Mouse (Mus musculus): ENCODE results near the gene 4931428F04Rik. TPM values are rescaled to one million over a fixed set of nuclear protein-coding genes. Genes with fewer than 3 reads are reported as not detected.

4931428F04Rik gene
- polyA plus RNA-seq, 1 experiment from 2014 or later, result 23.6 TPM

DNA sequence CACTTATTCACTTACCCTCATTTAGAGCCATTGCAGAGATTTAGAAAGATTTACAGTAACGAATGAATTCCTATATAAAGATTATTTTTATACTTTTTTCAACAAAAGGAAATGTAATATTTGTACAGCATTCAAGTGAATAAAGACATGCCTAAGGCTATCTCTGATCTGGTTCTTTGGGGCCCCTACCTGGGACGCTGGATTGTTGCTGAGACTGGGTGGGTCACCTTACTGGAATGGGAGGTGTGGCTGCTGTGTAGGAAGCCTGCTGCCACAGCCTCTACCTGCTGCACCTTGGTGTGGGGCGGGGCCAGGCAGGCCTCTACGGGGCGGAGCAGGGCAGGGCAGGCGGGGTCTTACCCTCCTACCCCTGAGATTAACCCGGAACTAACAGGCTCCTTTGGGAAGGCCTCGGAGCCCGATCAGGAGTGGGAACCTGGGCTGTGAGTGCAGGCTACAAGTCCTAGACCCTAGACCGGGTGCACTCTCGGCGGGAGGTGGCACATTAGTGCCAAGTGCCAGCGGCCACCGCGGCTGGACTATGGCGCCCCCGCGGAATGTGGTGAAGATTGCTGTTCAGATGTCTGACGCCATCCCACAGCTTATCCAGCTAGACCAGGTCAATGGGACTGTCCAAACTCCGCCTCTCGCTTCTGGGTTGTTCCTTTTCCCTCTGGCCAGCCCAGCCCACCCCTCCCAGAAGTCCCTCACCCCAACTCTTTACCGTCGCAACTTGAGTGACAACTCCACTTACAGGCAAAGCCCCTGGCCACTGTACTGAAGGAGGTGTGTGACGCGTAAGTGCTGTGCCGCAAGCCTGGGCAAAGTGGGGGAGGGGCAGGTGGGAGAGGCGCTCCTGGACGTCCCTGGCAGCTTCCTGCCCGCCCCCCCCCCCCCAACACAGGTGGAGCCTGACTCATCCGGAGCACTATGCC is 15.8 kb upstream of the 4931428F04Rik start, which contains the start of gene Elmo3:
Gene Elmo3, plus strand, starts transcription at position 391 of the 935 bp plus-strand sequence.
- ATAC-seq (replicated peaks; ENCODE audit: insufficient number of reproducible peaks, low FRiP score, low TSS enrichment, low read depth) (peak; percentile 66), DNase-seq (ENCODE audit: low spot score) (peak; percentile 67)
- WGBS, result 6% methylated on average over 26 of the region's 30 CpGs
- H3K27ac ChIP-seq (replicated peaks; ENCODE audit: low read depth, low read length), result peak within 1 kb of the TSS; percentile 56; the same call in 1 of the 2 replicates
- no peaks in the 10 kb centered on the region for H3K9me3 ChIP-seq (replicated peaks; ENCODE audit: control insufficient read depth, low read length)
- H3K4me1 ChIP-seq (ENCODE audit: control insufficient read depth, insufficient read depth, low read length), result peaks cover 5% of the 10 kb centered on the region; the same call in 1 of the 2 replicates
- peak within 1 kb of the TSS; percentile 53 for H3K9ac ChIP-seq (replicated peaks; ENCODE audit: low read length)
- H3K27me3 ChIP-seq (ENCODE audit: control insufficient read depth, insufficient read depth, low read length), result no peaks in the 10 kb centered on the region
- H3K4me3 ChIP-seq (ENCODE audit: low read depth, low read length), result peak within 1 kb of the TSS; percentile 25
- peak within 1 kb of the TSS; percentile 57 for H3K4me2 ChIP-seq (ENCODE audit: low read depth, low read length)
- peaks cover 7% of the 10 kb centered on the region; the same call in 1 of the 2 replicates for H3K36me3 ChIP-seq (replicated peaks; ENCODE audit: control insufficient read depth, insufficient read depth, low read depth, low read length)

DNA sequence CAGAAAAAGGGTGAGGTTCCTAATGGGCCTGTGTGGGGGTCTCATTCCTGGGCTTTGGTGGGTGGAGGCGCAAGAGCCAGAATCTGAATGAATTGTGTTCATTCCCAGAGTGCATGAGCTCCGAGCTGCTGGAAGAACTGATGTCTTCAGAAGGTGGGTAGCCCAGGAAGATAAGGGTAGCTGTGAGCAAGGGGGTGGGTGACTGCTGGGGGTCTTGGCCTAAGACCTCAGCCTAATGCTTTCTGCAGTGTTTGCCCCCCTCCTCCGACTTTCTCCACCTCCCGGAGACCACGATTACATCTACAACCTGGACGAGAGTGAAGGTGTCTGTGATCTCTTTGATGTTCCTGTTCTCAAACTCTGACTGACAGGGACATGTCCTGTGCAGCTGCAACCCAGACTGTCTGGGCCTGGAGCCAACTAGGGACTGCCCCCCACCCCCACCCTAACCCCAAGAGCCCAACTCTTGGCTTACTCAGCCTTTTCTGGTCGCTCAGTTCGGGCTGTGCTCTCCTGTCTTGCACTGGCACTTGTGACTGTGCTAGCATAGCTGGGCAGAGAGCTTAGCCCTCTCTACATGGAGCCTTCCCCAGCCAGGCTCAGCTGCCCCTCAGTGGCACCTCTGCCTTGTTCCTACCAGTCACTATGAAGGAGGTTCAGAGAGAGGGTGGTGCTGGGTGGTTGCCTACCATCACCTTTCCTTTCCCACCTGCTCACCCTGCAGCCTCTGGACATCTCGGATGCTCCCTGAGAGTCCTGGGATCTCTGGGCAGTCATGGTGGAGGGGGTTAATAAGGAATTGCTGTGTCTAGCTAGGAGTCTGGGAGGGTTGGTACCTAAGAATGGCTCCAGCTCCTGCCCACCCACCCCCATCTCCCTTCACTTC is 14.9 kb upstream of the 4931428F04Rik start:
- no peak for ATAC-seq (replicated peaks; ENCODE audit: insufficient number of reproducible peaks, low FRiP score, low TSS enrichment, low read depth)
- no peak for DNase-seq (ENCODE audit: low spot score)
- no peak overlapping the region for H3K4me3 ChIP-seq (ENCODE audit: low read depth, low read length)
- H3K9me3 ChIP-seq (replicated peaks; ENCODE audit: control insufficient read depth, low read length), result no peaks in the 10 kb centered on the region
- no peak overlapping the region for H3K27ac ChIP-seq (replicated peaks; ENCODE audit: low read depth, low read length)
- no peak overlapping the region for H3K4me2 ChIP-seq (ENCODE audit: low read depth, low read length)
- no peaks in the 10 kb centered on the region for H3K27me3 ChIP-seq (ENCODE audit: control insufficient read depth, insufficient read depth, low read length)
- 75% methylated on average over 9 of the region's 9 CpGs for WGBS
- H3K4me1 ChIP-seq (ENCODE audit: control insufficient read depth, insufficient read depth, low read length), result peaks cover 5% of the 10 kb centered on the region; the same call in 1 of the 2 replicates
- no peak overlapping the region for H3K9ac ChIP-seq (replicated peaks; ENCODE audit: low read length)
- H3K36me3 ChIP-seq (replicated peaks; ENCODE audit: control insufficient read depth, insufficient read depth, low read depth, low read length), result peaks cover 7% of the 10 kb centered on the region; the same call in 1 of the 2 replicates

DNA sequence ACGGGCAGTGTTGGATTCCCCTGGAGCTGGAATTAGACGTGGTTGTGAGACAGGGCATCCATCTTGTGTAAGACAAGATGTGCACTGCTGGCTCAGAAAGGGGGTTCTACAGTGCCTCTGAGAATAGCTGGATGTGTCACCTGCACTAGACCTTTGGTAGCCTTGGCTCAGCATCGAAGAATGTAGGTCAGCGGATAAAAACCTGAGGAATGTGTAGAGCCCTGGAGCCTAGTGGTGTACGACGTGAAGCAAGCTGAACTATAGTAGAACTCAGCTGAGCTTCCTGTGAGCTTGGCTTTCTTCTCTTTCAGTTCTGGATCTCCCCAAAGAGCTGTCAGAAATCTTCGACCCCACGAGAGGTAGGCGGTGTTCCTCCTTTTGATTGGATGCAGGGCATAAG is 14.2 kb upstream of the 4931428F04Rik start:
- Histone ChIP-seq H3K9me3 (replicated peaks; ENCODE audit: control insufficient read depth, low read length) (no peaks in the 10 kb centered on the region), H3K4me1 (ENCODE audit: control insufficient read depth, insufficient read depth, low read length) (peaks cover 6% of the 10 kb centered on the region), H3K9ac (replicated peaks; ENCODE audit: low read length) (no peak overlapping the region), H3K27ac (replicated peaks; ENCODE audit: low read depth, low read length) (no peak overlapping the region), H3K4me2 (ENCODE audit: low read depth, low read length) (no peak overlapping the region), H3K27me3 (ENCODE audit: control insufficient read depth, insufficient read depth, low read length) (no peaks in the 10 kb centered on the region), H3K36me3 (replicated peaks; ENCODE audit: control insufficient read depth, insufficient read depth, low read depth, low read length) (peaks cover 7% of the 10 kb centered on the region; the same call in 1 of the 2 replicates), H3K4me3 (ENCODE audit: low read depth, low read length) (no peak overlapping the region)
- no peak for ATAC-seq (replicated peaks; ENCODE audit: insufficient number of reproducible peaks, low FRiP score, low TSS enrichment, low read depth)
- 88% methylated on average over 9 of the region's 9 CpGs for WGBS
- no peak for DNase-seq (ENCODE audit: low spot score)

DNA sequence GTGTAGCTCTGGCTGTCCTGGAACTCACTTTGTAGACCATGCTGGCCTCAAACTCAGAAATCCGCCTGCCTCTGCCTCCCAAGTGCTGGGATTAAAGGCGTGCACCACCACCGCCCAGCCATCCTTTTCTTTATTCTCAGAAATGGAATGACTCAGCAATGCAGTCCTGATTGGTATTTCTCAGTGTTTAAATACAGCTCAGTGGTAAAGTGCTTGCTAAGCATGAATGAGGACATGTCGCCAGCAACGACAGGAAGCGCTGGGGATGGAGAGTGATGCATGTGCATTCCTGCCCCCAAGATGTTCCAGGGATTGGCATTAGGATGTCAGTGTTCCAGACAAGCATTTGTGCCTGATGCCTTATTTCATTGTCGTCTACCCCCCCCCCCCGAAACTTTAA is 13.7 kb upstream of the 4931428F04Rik start:
- no peak for DNase-seq (ENCODE audit: low spot score)
- no peak for ATAC-seq (replicated peaks; ENCODE audit: insufficient number of reproducible peaks, low FRiP score, low TSS enrichment, low read depth)
- no peak overlapping the region for H3K4me2 ChIP-seq (ENCODE audit: low read depth, low read length)
- no peaks in the 10 kb centered on the region for H3K9me3 ChIP-seq (replicated peaks; ENCODE audit: control insufficient read depth, low read length)
- no peak overlapping the region for H3K9ac ChIP-seq (replicated peaks; ENCODE audit: low read length)
- WGBS, result 91% methylated on average over 8 of the region's 8 CpGs
- H3K4me1 ChIP-seq (ENCODE audit: control insufficient read depth, insufficient read depth, low read length), result peaks cover 10% of the 10 kb centered on the region
- H3K36me3 ChIP-seq (replicated peaks; ENCODE audit: control insufficient read depth, insufficient read depth, low read depth, low read length), result peaks cover 7% of the 10 kb centered on the region; the same call in 1 of the 2 replicates
- no peak overlapping the region for H3K4me3 ChIP-seq (ENCODE audit: low read depth, low read length)
- H3K27me3 ChIP-seq (ENCODE audit: control insufficient read depth, insufficient read depth, low read length), result no peaks in the 10 kb centered on the region
- no peak overlapping the region for H3K27ac ChIP-seq (replicated peaks; ENCODE audit: low read depth, low read length)

DNA sequence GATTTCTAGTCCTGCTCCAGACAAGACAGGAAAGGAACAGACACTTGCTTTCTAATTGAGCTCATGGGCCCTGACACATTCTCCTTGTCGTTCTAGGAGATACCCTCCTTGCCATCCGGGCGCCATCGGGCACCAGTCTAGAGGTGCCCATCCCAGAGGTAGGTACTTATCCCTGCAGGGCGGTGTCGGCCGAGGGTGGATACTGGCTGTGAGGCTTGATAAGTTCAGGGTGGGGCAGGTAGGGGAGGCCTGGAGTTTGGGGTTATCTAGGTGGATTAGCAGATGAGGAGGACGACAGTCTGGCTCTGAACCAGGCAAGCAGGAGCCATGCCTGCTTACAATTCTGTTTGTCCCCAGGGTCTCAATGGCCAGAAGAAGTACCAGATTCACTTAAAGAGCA is 10.3 kb upstream of the 4931428F04Rik start:
- H3K36me3 ChIP-seq (replicated peaks; ENCODE audit: control insufficient read depth, insufficient read depth, low read depth, low read length), result peaks cover 7% of the 10 kb centered on the region; the same call in 1 of the 2 replicates
- peaks cover 5% of the 10 kb centered on the region for H3K4me1 ChIP-seq (ENCODE audit: control insufficient read depth, insufficient read depth, low read length)
- no peak for DNase-seq (ENCODE audit: low spot score)
- 95% methylated on average over 8 of the region's 8 CpGs for WGBS
- H3K4me3 ChIP-seq (ENCODE audit: low read depth, low read length), result no peak overlapping the region
- no peak overlapping the region for H3K27ac ChIP-seq (replicated peaks; ENCODE audit: low read depth, low read length)
- no peak overlapping the region for H3K9ac ChIP-seq (replicated peaks; ENCODE audit: low read length)
- H3K4me2 ChIP-seq (ENCODE audit: low read depth, low read length), result no peak overlapping the region
- H3K27me3 ChIP-seq (ENCODE audit: control insufficient read depth, insufficient read depth, low read length), result no peaks in the 10 kb centered on the region
- H3K9me3 ChIP-seq (replicated peaks; ENCODE audit: control insufficient read depth, low read length), result no peaks in the 10 kb centered on the region
- ATAC-seq (replicated peaks; ENCODE audit: insufficient number of reproducible peaks, low FRiP score, low TSS enrichment, low read depth), result no peak

DNA sequence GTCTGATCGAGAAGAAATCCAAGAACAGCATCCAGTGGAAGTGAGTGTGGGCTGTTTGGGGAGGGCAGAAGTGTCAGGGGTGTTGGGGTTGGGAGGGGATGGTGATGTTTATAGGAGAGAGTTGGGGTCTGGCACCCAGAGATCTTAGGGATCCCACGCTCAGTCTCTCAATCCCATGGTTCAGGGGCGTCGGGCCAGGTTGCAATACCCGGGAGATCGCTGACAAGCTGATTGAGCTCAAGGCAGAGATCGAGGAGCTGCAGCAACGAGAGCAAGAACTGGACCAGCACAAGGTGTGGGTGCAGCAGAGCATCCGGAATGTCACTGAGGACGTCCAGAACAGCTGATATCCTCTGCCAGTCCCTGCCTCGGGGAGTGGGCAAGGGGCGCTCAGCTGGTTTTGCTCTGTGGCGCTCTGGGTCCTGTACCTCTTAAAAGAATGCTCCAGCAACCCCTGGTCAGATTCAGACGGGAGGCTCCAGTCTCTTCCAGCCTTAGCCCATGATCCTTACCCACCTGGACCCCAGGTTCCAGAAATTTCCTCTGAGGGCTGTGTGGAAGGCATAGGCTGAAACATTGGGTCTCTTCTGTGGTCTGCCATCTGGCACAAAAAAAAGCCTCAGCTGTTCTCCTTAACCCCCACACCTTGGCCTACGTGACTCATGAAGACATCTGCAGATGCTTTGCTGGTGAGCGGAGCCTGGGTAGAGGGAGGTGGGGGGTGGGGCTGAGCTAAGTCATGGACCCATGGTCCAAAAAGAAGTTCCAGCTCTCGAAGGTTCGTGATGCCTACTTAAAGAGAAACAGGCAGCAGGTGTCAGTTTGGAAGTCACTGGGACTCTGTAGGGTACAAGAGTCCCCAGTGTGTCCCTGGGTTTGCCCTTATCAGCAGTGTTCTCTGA is 8.9 kb upstream of the 4931428F04Rik start:
- peak overlapping the region; percentile 92 for H3K9ac ChIP-seq (replicated peaks; ENCODE audit: low read length)
- H3K4me2 ChIP-seq (ENCODE audit: low read depth, low read length), result peak overlapping the region; percentile 86
- DNase-seq (ENCODE audit: low spot score) (no peak), ATAC-seq (replicated peaks; ENCODE audit: insufficient number of reproducible peaks, low FRiP score, low TSS enrichment, low read depth) (no peak)
- WGBS, result 61% methylated on average over 18 of the region's 18 CpGs
- H3K27ac ChIP-seq (replicated peaks; ENCODE audit: low read depth, low read length), result no peak overlapping the region
- H3K4me1 ChIP-seq (ENCODE audit: control insufficient read depth, insufficient read depth, low read length), result peaks cover 5% of the 10 kb centered on the region
- no peaks in the 10 kb centered on the region for H3K9me3 ChIP-seq (replicated peaks; ENCODE audit: control insufficient read depth, low read length)
- H3K27me3 ChIP-seq (ENCODE audit: control insufficient read depth, insufficient read depth, low read length), result no peaks in the 10 kb centered on the region
- H3K36me3 ChIP-seq (replicated peaks; ENCODE audit: control insufficient read depth, insufficient read depth, low read depth, low read length), result peaks cover 7% of the 10 kb centered on the region; the same call in 1 of the 2 replicates
- H3K4me3 ChIP-seq (ENCODE audit: low read depth, low read length), result peak overlapping the region; percentile 98

DNA sequence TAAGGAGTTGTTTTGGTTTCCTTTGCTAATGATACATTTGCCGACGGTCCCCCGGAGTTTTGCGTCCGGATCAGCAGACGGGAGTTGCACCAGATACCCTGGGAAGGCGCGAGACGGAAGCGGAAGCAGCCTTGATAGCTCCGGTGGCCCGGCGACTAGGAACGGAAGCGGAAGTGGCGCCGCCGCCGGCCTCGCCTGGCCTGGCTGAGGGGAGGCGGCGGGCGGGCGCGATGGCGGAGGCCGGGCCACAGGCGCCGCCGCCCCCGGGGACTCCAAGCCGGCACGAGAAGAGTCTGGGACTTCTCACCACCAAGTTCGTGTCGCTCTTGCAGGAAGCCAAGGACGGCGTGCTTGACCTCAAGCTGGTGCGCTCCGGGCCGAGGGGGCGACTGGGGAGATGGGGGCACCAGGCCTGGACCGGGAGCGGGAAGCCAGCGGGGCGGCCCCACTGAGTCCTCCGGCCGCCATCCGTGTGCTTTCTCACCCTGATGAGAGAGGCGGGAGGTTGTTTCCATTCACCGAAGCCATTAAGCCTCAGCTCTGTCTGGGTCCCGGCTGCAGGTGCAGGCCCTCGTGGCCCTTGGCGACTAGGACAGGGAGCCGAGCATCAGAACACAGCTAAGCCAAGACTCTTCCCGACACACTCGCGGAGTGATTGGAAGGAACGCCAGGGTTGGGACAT is 8.0 kb upstream of the 4931428F04Rik start, which contains the start of gene E2f4:
Gene E2f4, plus strand, starts transcription at position 153 of the 682 bp plus-strand sequence.
- Histone ChIP-seq H3K36me3 (replicated peaks; ENCODE audit: control insufficient read depth, insufficient read depth, low read depth, low read length) (peaks cover 5% of the 10 kb centered on the region; the same call in 1 of the 2 replicates), H3K9me3 (replicated peaks; ENCODE audit: control insufficient read depth, low read length) (no peaks in the 10 kb centered on the region), H3K27me3 (ENCODE audit: control insufficient read depth, insufficient read depth, low read length) (no peaks in the 10 kb centered on the region), H3K4me3 (ENCODE audit: low read depth, low read length) (peak within 1 kb of the TSS; percentile 98), H3K27ac (replicated peaks; ENCODE audit: low read depth, low read length) (peak within 1 kb of the TSS; percentile 41), H3K4me2 (ENCODE audit: low read depth, low read length) (peak within 1 kb of the TSS; percentile 86), H3K4me1 (ENCODE audit: control insufficient read depth, insufficient read depth, low read length) (peaks cover 5% of the 10 kb centered on the region), H3K9ac (replicated peaks; ENCODE audit: low read length) (peak within 1 kb of the TSS; percentile 92)
- DNase-seq (ENCODE audit: low spot score) (peak; percentile 98), ATAC-seq (replicated peaks; ENCODE audit: insufficient number of reproducible peaks, low FRiP score, low TSS enrichment, low read depth) (peak; percentile 75)
- WGBS, result under 1% methylated on average over 58 of the region's 58 CpGs

All from embryonic facial prominence, embryonic 11.5 days (tissue).